Mouse (Mus musculus) thymus, postnatal 25 days (tissue): ENCODE measurements around the gene Fam71f2.
A peak's percentile ranks its signal among the peaks of the same experiment; 100 is the strongest.

Experiments
- DNase-seq: peaks from one replicate; pipeline ENCODE4 v3.0.0; 2022

Fam71f2 gene

DNA sequence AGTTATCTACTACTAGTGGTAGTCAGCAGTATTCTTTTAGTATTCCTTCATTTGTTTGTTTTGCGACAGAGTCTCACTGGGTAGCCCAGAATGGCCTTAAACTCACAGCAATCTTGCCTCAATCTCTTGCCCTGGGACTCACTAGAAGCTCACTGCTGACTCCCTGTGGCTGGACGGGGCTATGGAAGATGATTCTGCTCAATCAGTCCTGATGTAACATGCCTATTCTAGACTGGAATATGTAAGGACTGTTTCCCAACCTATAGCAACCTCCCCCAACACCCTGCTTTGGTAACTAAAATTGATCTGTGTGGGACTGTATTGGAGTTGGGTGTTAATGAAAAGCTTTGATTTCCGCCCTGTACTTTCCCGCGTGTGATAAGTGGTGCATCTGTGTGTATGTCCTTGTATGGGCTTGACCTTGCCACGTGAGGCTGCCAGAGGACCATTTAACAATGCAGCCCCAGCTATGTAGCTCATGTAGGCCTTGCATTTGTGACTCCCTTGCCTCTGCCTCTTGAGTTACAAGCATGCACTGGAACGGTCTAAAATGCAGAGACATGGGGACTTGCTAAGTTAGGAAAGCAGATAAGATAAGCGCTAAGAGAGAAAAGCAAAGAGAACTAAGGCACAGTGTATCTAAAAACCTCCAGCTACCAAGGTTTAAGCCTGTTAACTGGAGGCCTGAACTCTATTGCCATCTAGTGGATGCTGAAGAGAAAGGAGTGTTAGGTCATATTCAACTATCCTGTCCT lies 703 bp upstream of the Fam71f2 start:
- DNase-seq, result peak; percentile 46

DNA sequence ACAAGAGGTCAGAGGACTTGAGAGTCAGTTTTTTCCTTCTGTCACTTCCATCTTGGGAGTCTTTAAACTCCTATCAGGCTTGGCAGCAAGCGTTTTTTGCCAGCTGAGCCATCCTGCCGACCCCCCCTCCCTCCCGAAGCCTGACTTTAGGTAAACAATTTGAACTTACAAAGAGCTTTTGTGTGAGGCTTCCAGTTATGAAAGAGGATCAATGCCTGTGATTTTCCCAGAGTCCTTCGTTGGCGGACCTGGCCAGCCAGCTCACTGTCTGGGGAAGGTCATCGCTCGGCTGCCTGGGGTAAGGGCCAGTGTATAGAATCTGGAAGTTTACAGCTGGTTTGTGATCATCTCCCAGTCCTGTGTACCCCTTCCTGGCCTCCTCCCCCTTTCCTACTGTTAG lies 1.3 kb downstream of the Fam71f2 start:
- no peak for DNase-seq

- peak; percentile 45 for DNase-seq
These were observed 7.5 kb downstream of the Fam71f2 start for GRCm38 (mm10) chr6:29286870-29287269.

DNA sequence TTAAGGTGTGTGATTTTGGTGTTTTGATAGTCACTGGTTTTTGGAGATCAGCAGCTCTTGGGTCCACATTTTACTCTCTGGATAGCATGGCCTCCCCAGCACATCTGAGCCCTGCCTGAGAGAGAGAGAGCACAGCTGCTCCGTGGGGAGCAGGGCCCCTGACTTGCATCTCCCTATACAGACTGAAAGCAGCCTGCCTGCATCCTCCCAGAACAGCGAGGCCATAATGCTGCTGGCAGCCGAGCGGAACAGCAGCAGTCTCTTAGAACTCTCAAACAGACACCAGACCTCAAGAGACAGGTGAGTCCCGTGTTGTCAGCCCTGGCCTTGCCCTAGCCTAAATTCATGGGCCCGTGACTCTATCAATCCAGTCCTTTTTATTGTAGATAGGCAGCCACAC lies 8.1 kb downstream of the Fam71f2 start:
- DNase-seq, result no peak

DNA sequence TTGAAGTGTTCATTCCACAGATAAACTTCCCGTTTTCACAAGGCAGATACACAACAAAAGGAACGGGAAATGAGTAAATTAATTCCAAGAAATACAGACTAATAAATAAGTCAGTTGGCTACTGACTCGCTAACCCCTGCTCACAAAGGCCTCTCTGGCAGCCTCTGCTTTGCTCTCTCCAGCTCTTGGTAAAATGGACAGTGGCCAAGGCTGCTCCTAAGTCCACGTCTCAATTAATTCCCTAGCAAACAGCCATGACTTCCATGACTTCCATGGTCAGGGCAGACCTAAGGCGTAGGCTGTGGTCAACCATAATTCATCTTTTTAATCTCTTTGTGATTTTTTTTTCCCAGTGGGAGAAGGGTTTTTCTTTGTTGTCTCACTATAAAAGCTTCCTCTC lies 8.6 kb downstream of the Fam71f2 start:
- no peak for DNase-seq

DNA sequence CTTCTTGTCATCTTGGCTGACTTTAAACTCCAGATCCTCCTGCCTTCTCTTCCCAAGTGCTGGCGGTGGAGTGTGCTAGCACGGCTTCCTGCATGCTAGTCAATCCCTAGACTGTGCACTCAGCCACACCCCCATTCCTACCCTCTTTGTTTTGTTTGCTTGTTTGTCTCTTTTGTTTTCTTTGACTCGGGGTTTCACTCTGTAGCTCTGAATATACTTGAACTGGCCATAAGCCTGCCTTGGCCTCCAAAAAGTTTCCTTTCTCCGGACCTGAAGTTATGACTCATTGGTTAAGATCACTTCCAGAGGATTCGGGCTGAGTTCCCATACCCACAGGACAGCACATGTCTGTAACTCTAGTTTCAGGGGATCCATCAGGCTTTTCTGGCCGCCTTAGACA lies 9.3 kb downstream of the Fam71f2 start:
- DNase-seq, result no peak

DNA sequence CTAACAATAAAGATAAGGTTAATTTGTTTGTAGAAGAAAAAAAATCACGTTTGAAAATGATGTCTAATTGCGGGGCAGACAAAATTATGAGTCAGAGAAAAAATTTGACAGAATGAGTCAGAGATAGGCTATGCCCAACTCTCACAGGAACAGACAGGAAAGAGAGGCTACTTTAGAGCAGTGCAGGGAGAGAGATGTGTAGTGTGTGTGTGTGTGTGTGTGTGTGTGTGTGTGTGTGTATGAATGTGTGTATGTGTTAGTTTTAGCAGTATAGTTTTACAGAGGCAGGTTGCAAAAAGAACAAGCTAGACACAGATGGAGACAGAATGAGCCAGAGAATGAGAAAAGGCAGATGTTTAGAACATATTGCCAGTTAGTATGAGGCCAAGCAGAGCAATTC lies 19.7 kb downstream of the Fam71f2 start:
- no peak for DNase-seq

GRCm38 (mm10) chr6:29303251-29303650 lies 23.9 kb downstream of the Fam71f2 start:
- no peak for DNase-seq

GRCm38 (mm10) chr6:29303726-29304125 lies 24.3 kb downstream of the Fam71f2 start:
- no peak for DNase-seq

GRCm38 (mm10) chr6:29305462-29305861 lies 26.1 kb downstream of the Fam71f2 start:
- DNase-seq, result no peak

- no peak for DNase-seq
These were observed 29.6 kb downstream of the Fam71f2 start for GRCm38 (mm10) chr6:29308846-29309605.

DNA sequence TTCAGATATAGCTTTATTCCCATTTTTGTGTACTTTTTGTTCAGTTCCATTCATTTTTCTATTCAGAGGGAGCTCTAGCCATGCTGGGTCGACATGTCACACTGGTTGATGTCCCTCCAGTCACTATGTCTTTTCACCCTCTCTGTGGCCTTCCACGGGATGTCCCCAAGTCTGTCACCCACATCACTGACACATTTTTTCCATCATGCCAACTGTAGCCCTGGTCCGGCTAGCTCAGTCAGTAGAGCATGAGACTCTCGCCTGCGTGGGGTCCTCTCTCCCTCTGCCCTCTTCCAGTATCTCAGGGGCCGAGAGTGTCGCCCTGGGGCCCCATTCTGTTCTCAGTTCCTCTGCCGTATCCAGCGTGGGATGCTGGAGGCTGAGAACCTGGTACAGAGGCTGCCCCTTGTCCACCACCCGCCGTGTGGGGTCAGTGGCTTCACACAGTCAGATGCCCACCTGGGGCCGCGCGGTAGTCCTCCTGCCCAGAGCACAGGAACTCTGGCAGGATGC lies 34.4 kb downstream of the Fam71f2 start:
- DNase-seq, result no peak

- DNase-seq, result no peak
These were observed 37.9 kb downstream of the Fam71f2 start for GRCm38 (mm10) chr6:29317286-29317685.

GRCm38 (mm10) chr6:29317941-29318340 lies 38.5 kb downstream of the Fam71f2 start:
- DNase-seq, result no peak

- no peak for DNase-seq
These were observed 39.5 kb downstream of the Fam71f2 start, which contains the start of gene Fam71f1 for GRCm38 (mm10) chr6:29318879-29319278. Gene Fam71f1 (plus strand): TSS chr6:29319140.

- no peak for DNase-seq
These were observed 42.2 kb downstream of the Fam71f2 start for GRCm38 (mm10) chr6:29321586-29321985.

GRCm38 (mm10) chr6:29322147-29322546 lies 42.8 kb downstream of the Fam71f2 start:
- DNase-seq, result no peak

- DNase-seq, result no peak
These were observed 43.3 kb downstream of the Fam71f2 start for GRCm38 (mm10) chr6:29322735-29323134.

GRCm38 (mm10) chr6:29326961-29327360 lies 47.6 kb downstream of the Fam71f2 start:
- DNase-seq, result no peak

DNA sequence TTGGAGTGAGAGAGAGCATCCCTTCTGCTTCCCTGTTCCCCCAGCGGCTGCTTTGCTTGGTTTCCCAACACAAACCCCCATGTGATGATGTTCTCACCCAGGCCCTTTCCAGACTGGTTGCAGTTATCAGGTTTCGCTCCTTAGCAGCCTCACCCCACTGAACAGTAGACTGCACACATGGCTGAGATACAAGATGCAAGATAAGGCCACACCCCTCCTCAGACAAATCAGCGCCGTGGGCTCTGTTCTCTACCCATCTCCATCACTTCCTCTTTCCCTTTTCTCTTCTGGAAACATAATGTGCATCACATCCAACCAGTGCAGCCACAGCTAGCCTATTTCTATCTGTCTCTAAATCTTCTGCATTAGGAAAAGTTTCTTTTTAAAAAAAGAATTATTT lies 50.1 kb downstream of the Fam71f2 start:
- DNase-seq, result no peak
